Mouse (Mus musculus) testis, adult 2 months (tissue): ENCODE measurements around the gene Efcab7.

Experiments used
- CTCF ChIP-seq: fragments of 200-500 bp; IDR thresholded peaks from 2 replicates; pipeline ENCODE4 v1.5.1; 2012; ENCODE audit warnings: low read depth, mild to moderate bottlenecking, inconsistent platforms, low read length, moderate library complexity; ENCODE audit not compliant: control insufficient read depth, insufficient read depth, insufficient replicate concordance
- POLR2A ChIP-seq: fragments of 200-500 bp; IDR thresholded peaks from 2 replicates; pipeline ENCODE4 v1.6.1; 2012; ENCODE audit warnings: low read depth, mild to moderate bottlenecking, inconsistent platforms, low read length, moderate library complexity; ENCODE audit not compliant: control insufficient read depth

DNA sequence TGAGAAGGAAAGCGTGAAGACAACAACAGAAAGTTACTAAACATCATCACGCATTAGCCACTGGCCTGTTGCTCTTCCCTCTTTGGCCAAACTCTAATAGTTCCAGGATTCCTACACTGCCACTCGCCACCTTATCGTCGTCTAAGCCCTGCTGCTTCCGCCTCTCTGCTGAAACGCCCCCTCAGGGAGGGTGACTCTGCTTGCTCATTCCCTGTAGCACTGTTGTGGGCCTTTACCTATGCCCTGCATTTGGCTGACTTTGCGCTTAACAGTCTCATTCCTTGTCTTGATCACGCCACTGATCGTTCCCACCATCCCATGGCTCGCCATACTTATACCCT is 102.2 kb downstream of the Efcab7 start:
- no peak for TF ChIP-seq POLR2A
- TF ChIP-seq CTCF = no peak
